Mouse (Mus musculus) kidney, embryonic 15.5 days (tissue): ENCODE measurements at regions not wholly inside any gene's neighbourhood (a gene's known extent, or its start where the extent isn't known, plus 50 kb on each side); places are given as distances from the start of the nearest gene placed in this dataset.
A peak's percentile ranks its signal among the peaks of the same experiment; 100 is the strongest.

Experiments
- ATAC-seq: fragments of 200-750 bp; cut with Nextera tagmentation; replicated peaks from 2 replicates; pipeline ENCODE4 v1.8.0; 2017; ENCODE audit warnings: moderate TSS enrichment; ENCODE audit not compliant: low FRiP score
- H3K27ac ChIP-seq: fragments of 300-500 bp; sonication (generic); 2 replicates; pipeline ENCODE4 v1.5.1; 2015; ENCODE audit warnings: mild to moderate bottlenecking, inconsistent platforms
- H3K27me3 ChIP-seq: fragments of 300-500 bp; sonication (generic); 2 replicates; pipeline ENCODE4 v1.6.1; 2015; ENCODE audit warnings: inconsistent platforms
- H3K36me3 ChIP-seq: fragments of 300-500 bp; sonication (generic); 2 replicates; pipeline ENCODE4 v1.6.1; 2015; ENCODE audit warnings: inconsistent platforms
- H3K4me1 ChIP-seq: fragments of 300-500 bp; sonication (generic); 2 replicates; pipeline ENCODE4 v1.6.1; 2015; ENCODE audit warnings: inconsistent platforms
- H3K4me2 ChIP-seq: fragments of 300-500 bp; sonication (generic); 2 replicates; pipeline ENCODE4 v1.6.1; 2015; ENCODE audit warnings: moderate library complexity, mild to moderate bottlenecking, inconsistent platforms
- H3K4me3 ChIP-seq: fragments of 300-500 bp; sonication (generic); replicated peaks from 2 replicates; pipeline ENCODE4 v1.5.1; 2015; ENCODE audit warnings: mild to moderate bottlenecking, inconsistent platforms
- H3K9ac ChIP-seq: fragments of 300-500 bp; sonication (generic); 2 replicates; pipeline ENCODE4 v1.6.1; 2015; ENCODE audit warnings: mild to moderate bottlenecking, inconsistent platforms
- H3K9me3 ChIP-seq: fragments of 300-500 bp; sonication (generic); replicated peaks from 2 replicates; pipeline ENCODE4 v1.6.1; 2016; ENCODE audit warnings: inconsistent platforms
- WGBS: fragments of 180-500 bp; shearing (Covaris S2); methylation state at CpG from one replicate; pipeline ENCODE4 v1.1.7; 2015; ENCODE audit warnings: mixed read lengths; 5-methylcytosine and 5-hydroxymethylcytosine counted together

DNA sequence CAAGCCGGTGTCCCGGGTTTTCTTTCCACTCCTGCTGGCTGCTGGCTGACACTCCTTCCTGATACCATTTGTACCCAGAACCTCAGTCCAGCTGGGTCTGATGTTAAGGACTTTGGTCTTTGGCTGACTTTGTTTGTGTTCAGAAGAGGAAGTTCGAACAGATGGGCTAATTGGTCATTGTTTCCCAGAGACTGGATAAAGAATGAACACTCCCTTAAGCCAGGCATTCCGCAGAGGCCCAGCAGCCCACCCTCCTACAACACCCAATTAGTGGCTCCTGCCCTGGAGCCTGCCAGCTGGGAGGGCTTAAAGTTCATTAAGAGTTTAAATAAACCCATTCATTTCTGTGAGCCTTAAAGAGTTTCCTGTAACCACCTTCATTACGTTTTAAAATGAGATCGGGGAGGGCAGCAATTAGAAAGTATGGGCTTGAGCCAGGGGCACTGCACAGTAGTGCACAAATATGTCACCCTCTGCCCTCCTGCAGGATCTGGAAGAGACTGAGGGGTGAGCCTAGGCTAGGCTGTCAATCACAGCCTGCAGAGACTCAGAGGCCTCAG lies 257.9 kb downstream of the Ajap1 start:
- WGBS: 8% methylated on average over 6 of the region's 6 CpGs

DNA sequence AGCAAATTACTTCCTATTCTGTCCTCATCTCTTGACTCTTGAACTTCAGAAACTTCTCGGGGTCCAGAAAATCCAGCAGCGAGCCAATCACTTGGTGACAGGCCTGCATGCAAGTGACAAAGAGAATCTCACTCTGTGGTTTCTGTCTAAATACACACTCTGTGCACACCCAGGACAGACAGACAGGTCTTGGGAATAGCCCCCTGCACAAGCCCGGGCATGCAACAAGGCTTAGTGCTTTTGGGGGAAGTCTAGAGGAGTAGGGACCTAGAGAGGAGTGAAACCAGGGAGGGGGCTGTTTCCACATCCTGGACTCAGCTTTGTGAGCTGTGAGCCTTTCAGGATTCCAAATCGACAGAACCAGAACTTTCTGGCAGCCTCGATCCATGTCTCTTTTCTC lies 259.6 kb downstream of the Ajap1 start:
- Histone ChIP-seq H3K4me2 (no peak overlapping the region), H3K9ac (no peak overlapping the region), H3K27ac (no peak overlapping the region), H3K4me3 (no peak overlapping the region), H3K4me1 (peaks cover 27% of the 10 kb centered on the region), H3K27me3 (no peaks in the 10 kb centered on the region), H3K9me3 (no peaks in the 10 kb centered on the region), H3K36me3 (no peaks in the 10 kb centered on the region)
- WGBS: 78% methylated on average over 5 of the region's 5 CpGs
- ATAC-seq: no peak

More for the DNA sequence above, 257.9 kb downstream of the Ajap1 start:
- no peak overlapping the region for H3K4me3 ChIP-seq
- H3K9ac ChIP-seq: no peak overlapping the region
- H3K27me3 ChIP-seq: no peaks in the 10 kb centered on the region
- no peaks in the 10 kb centered on the region for H3K9me3 ChIP-seq
- H3K27ac ChIP-seq: peak overlapping the region; percentile 62
- no peak overlapping the region for H3K4me2 ChIP-seq
- peaks cover 25% of the 10 kb centered on the region for H3K4me1 ChIP-seq
- H3K36me3 ChIP-seq: no peaks in the 10 kb centered on the region
- peak; percentile 55 for ATAC-seq

DNA sequence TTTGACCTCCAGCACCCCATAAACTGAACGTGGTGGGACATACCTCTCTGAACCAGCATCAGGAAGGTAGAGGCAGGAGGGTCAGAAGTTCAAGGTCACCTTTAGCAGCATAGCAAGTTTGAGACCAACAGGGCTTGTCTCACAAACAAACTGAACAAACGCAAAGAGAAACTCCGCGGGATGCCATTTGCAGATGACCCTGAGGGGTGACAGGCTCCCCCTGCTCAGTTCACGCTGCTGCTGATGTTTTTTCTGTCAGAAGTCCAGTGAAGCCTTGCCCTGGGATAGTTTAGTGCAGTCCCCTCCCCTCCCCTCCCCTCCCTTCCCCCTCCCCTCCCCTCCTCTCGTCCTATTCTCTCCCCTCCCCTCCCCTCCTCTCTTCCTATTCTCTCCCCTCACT lies 262.1 kb downstream of the Ajap1 start:
- Histone ChIP-seq H3K27ac (peak overlapping the region; percentile 41; the same call in 1 of the 2 replicates), H3K9ac (no peak overlapping the region), H3K9me3 (no peaks in the 10 kb centered on the region), H3K36me3 (no peaks in the 10 kb centered on the region), H3K4me2 (no peak overlapping the region), H3K4me3 (no peak overlapping the region), H3K4me1 (peaks cover 33% of the 10 kb centered on the region), H3K27me3 (no peaks in the 10 kb centered on the region)
- no peak for ATAC-seq
- WGBS: 12% methylated on average over 5 of the region's 6 CpGs

DNA sequence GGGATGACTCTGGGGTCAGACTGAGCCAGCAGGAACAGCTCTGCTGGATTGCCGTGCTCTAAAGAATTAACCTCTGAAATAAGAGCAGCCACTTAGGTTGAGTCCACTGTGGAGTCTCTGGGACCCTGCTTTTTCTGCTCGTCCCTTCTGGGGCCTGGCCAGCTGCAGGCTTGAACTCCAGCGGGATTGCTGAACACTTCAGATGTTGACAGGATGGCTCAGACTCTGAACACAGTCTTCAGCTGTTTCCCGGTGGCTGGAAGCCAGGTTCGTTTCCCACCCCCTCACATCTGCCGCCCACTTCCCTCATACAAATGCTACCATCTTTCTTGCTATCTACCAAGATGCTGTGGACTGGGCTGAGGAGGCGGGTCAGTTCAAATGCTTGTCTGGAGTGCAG lies 262.5 kb downstream of the Ajap1 start:
- no peaks in the 10 kb centered on the region for H3K36me3 ChIP-seq
- no peak overlapping the region for H3K9ac ChIP-seq
- H3K4me1 ChIP-seq: peaks cover 31% of the 10 kb centered on the region
- ATAC-seq: no peak; the same call in 1 of the 2 replicates
- no peaks in the 10 kb centered on the region for H3K9me3 ChIP-seq
- H3K27me3 ChIP-seq: no peaks in the 10 kb centered on the region
- H3K4me3 ChIP-seq: no peak overlapping the region
- peak overlapping the region; percentile 41; the same call in 1 of the 2 replicates for H3K27ac ChIP-seq
- H3K4me2 ChIP-seq: no peak overlapping the region
- WGBS: 21% methylated on average over 7 of the region's 7 CpGs

DNA sequence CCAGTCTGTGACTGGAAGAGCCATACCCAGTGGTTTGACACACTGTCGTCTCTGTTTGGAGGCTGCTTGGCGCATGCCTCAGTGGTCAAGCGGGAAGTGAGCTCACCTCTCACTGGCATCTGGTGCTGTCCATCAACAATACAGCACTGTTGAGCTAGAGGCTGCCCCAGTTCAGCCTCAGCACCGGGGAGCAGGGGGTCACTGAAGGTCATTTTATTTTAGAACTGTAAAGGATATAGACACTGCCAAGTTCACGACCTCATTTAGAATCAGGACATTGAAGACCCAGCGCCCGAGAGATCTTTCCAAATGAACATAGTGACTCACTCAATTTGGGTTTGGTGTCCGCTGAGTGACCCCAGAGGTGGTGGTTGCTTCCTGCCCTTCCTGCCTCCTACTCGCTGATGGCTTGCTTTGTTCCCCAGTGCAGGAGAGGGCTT lies 265.1 kb downstream of the Ajap1 start:
- ATAC-seq: no peak

GRCm38 (mm10) chr4:153212095-153212494 lies 270.5 kb downstream of the Ajap1 start:
- Histone ChIP-seq H3K9ac (no peak overlapping the region), H3K27ac (no peak overlapping the region), H3K9me3 (no peaks in the 10 kb centered on the region), H3K27me3 (no peaks in the 10 kb centered on the region), H3K4me1 (peaks cover 23% of the 10 kb centered on the region), H3K4me2 (no peak overlapping the region), H3K36me3 (no peaks in the 10 kb centered on the region), H3K4me3 (no peak overlapping the region)
- ATAC-seq: no peak
- WGBS: 30% methylated on average over 11 of the region's 11 CpGs

More for the DNA sequence above, 265.1 kb downstream of the Ajap1 start:
- no peaks in the 10 kb centered on the region for H3K9me3 ChIP-seq
- H3K36me3 ChIP-seq: no peaks in the 10 kb centered on the region
- H3K4me2 ChIP-seq: no peak overlapping the region
- H3K9ac ChIP-seq: no peak overlapping the region
- 53% methylated on average over 9 of the region's 9 CpGs for WGBS
- H3K27ac ChIP-seq: 0 out of 2 replicates have a peak overlapping the region, but pooled peaks have one; percentile 18
- H3K4me3 ChIP-seq: no peak overlapping the region
- H3K27me3 ChIP-seq: no peaks in the 10 kb centered on the region
- peaks cover 23% of the 10 kb centered on the region for H3K4me1 ChIP-seq

DNA sequence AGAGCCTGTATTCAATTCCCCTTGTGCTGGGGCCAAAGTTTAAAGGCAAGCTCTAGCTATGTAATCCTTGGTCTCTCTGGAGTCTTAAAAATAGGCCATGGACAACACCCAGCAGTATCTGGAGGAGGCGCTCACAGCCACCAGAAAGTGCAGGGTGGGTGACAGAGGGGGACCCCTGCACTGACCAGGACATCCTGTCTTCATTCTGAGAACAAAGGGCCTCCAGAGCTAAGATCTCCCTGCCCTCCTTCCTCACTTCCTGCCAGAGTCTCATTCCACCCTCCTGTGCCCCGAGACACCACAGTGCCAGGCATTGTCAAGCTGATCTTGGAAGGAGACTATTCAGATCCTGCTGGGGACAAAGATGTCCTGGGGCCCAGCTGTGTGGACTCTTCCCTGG lies 273.8 kb downstream of the Ajap1 start:
- H3K9ac ChIP-seq: no peak overlapping the region
- no peaks in the 10 kb centered on the region for H3K9me3 ChIP-seq
- 58% methylated on average over 2 of the region's 2 CpGs for WGBS
- H3K4me2 ChIP-seq: no peak overlapping the region
- H3K36me3 ChIP-seq: no peaks in the 10 kb centered on the region
- peaks cover 37% of the 10 kb centered on the region for H3K4me1 ChIP-seq
- H3K4me3 ChIP-seq: no peak overlapping the region
- no peak for ATAC-seq
- H3K27ac ChIP-seq: peak overlapping the region; percentile 19; the same call in 1 of the 2 replicates
- H3K27me3 ChIP-seq: peaks cover 3% of the 10 kb centered on the region; the same call in 1 of the 2 replicates

DNA sequence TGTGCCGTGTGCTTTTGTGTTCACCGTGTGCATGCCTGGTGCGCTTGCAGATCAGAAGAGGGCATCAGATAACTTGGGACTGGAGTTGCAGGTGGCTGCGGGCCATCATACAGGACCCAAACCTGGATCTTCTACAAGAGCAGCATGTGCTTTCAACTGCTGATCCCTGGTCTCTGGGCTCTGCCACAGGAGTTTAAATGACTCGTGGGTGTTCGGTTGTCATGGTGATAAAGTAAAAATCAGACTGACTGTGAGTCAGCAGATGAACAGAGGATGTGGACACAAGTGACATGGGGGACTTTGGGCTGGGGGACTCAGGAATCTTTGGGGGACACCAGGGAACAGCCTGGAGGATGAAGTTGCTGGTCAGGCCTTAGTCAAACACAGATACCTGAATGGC lies 274.4 kb downstream of the Ajap1 start:
- peaks cover 37% of the 10 kb centered on the region for H3K4me1 ChIP-seq
- no peak overlapping the region for H3K4me2 ChIP-seq
- peaks cover 3% of the 10 kb centered on the region; the same call in 1 of the 2 replicates for H3K27me3 ChIP-seq
- no peak overlapping the region for H3K9ac ChIP-seq
- no peaks in the 10 kb centered on the region for H3K36me3 ChIP-seq
- H3K9me3 ChIP-seq: no peaks in the 10 kb centered on the region
- H3K4me3 ChIP-seq: no peak overlapping the region
- 0 out of 2 replicates have a peak, but pooled peaks have one; percentile 11 for ATAC-seq
- H3K27ac ChIP-seq: peak overlapping the region; percentile 19; the same call in 1 of the 2 replicates
- 36% methylated on average over 6 of the region's 6 CpGs for WGBS

GRCm38 (mm10) chr4:153207578-153208102 lies 275.0 kb downstream of the Ajap1 start:
- ATAC-seq: peak; percentile 78
- WGBS: 23% methylated on average over 11 of the region's 11 CpGs
- no peak overlapping the region for H3K4me3 ChIP-seq

GRCm38 (mm10) chr4:153206789-153207457 lies 275.7 kb downstream of the Ajap1 start:
- ATAC-seq: peak; percentile 53

More at GRCm38 (mm10) chr4:153207578-153208102, 275.0 kb downstream of the Ajap1 start:
- Histone ChIP-seq H3K4me2 (0 out of 2 replicates have a peak overlapping the region, but pooled peaks have one; percentile 9), H3K27me3 (peaks cover 3% of the 10 kb centered on the region; the same call in 1 of the 2 replicates), H3K27ac (peak overlapping the region; percentile 83), H3K36me3 (no peaks in the 10 kb centered on the region), H3K4me1 (peaks cover 37% of the 10 kb centered on the region), H3K9ac (no peak overlapping the region), H3K9me3 (no peaks in the 10 kb centered on the region)

DNA sequence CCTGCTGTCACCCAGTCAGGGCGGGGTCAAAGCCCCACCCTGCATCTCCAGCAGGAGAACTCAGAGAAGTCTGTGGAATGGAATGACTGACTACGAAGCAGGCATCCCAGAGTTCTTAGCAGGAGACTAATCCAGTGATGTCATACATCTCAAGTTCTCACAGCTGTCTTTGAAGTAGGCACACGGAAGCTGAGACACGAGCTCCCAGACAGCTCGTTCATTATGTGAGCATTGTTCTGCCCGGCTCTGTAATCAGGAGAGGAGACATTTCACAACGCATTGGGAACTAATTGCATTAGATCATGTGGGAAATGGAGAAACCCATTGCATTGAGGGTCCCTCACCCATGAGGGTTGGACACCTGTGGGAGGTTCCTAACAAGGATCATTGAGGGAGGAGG lies 277.8 kb downstream of the Ajap1 start:
- Histone ChIP-seq H3K27me3 (peaks cover 7% of the 10 kb centered on the region; the same call in 1 of the 2 replicates), H3K9ac (no peak overlapping the region), H3K4me2 (no peak overlapping the region), H3K4me1 (peaks cover 32% of the 10 kb centered on the region), H3K36me3 (no peaks in the 10 kb centered on the region), H3K4me3 (no peak overlapping the region), H3K27ac (no peak overlapping the region), H3K9me3 (no peaks in the 10 kb centered on the region)
- WGBS: 29% methylated on average over 7 of the region's 7 CpGs
- no peak for ATAC-seq

More at GRCm38 (mm10) chr4:153206789-153207457, 275.7 kb downstream of the Ajap1 start:
- peaks cover 7% of the 10 kb centered on the region; the same call in 1 of the 2 replicates for H3K27me3 ChIP-seq
- H3K36me3 ChIP-seq: no peaks in the 10 kb centered on the region
- no peak overlapping the region for H3K4me3 ChIP-seq
- peak overlapping the region; percentile 83 for H3K27ac ChIP-seq
- H3K9me3 ChIP-seq: no peaks in the 10 kb centered on the region
- no peak overlapping the region for H3K9ac ChIP-seq
- H3K4me1 ChIP-seq: peaks cover 33% of the 10 kb centered on the region
- 0 out of 2 replicates have a peak overlapping the region, but pooled peaks have one; percentile 9 for H3K4me2 ChIP-seq
- WGBS: 30% methylated on average over 11 of the region's 11 CpGs
